Mouse (Mus musculus) bone marrow macrophage, adult 2 months (primary cell): ENCODE results near the gene Ric1. TPM values are rescaled to one million over a fixed set of nuclear protein-coding genes. Genes with fewer than 3 reads are reported as not detected.

Experiments
- H3K27ac ChIP-seq: 2 replicates; pipeline ENCODE4 v1.5.1; 2012; ENCODE audit warnings: low read depth, low read length; ENCODE audit not compliant: insufficient read depth
- H3K4me1 ChIP-seq: 2 replicates; pipeline ENCODE4 v1.6.1; 2012; ENCODE audit warnings: low read length; ENCODE audit not compliant: control insufficient read depth, insufficient read depth
- H3K4me3 ChIP-seq: 2 replicates; pipeline ENCODE4 v1.5.1; 2012; ENCODE audit warnings: mild to moderate bottlenecking, low read length, moderate library complexity; ENCODE audit not compliant: insufficient read depth
- CTCF ChIP-seq: IDR thresholded peaks from 2 replicates; pipeline ENCODE4 v1.5.1; 2012; ENCODE audit warnings: low read depth, mild to moderate bottlenecking, low read length, moderate library complexity
- POLR2A ChIP-seq: IDR thresholded peaks from 2 replicates; pipeline ENCODE4 v1.6.1; 2012; ENCODE audit warnings: mild to moderate bottlenecking, low read depth, low read length, borderline replicate concordance
- polyA plus RNA-seq: library from polyadenylated mRNA; stranded (reverse); fragments of >200 nt; gene quantifications from 2 replicates; pipeline ENCODE4 v1.2.4, GENCODE M21; 2012; ENCODE audit not compliant: missing spikeins, insufficient read depth, insufficient read length

Gene Ric1
- polyA plus RNA-seq, 1 experiment = 23.1 TPM

DNA sequence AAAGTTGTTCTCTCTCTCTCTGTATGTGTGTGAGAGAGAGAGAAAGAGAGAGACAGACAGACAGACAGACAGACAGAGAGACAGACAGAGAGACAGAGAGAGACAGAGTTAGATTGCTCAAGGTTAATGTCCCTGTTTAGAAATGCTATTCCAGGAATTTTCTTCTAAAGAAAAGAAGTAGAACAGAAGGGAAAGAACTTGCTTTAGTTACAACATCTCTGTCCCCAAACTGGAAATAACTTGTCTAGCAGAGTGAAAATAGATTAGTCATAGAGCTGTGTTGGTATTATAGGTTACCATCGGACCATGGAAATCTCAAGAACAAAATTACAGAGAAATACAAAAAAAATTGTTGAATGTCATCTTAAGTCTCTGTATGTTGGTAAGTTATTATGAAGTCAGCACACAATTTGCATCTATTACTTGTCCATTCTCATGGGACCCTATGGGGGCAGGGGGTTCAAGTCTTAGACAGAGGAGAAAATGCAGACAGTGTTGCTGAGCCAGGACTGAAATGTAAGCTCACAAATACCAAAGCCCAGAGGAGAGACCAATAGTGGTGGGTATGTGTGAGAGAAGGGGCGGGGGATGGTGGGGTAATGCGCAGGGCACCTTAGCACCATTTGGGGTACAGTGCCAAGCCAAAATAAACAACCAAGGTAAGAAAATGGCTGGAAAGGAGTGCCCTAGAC is 36.7 kb upstream of the Ric1 start:
- no peak overlapping the region for H3K4me3 ChIP-seq
- no peak for TF ChIP-seq POLR2A
- no peak for TF ChIP-seq CTCF
- H3K4me1 ChIP-seq = peaks cover 67% of the 10 kb centered on the region
- H3K27ac ChIP-seq = peak overlapping the region; percentile 99

DNA sequence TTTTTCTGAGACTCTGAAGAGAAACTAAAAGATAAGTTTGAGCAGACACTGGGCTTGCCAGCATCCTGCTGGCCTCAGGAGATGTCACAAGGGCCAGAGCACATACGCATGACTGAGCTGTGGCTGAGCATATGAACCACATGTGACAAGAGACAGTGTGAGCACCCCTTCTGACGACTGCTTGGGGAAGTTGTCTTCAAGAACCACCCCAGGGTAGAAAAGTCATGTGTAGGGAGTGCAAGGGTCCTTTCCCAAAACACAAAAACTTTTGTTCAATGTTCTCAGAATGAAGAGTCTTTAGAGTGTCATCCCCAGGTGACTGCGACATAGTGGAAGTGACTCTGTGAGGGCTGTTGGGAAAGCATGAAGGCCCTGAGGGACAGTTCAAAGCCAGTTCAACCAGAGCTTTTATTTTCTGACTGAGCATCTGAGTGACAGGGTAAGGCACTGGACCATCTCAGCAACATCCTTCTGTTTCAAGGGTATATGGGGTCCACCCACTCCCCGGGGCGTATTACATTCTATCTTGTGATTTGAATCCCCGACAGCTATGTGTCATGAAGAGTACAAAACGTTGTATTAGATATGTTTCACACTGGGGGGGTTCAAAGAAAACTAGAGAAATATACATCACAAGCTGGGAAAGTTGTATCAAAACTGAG is 35.4 kb upstream of the Ric1 start:
- H3K4me3 ChIP-seq = no peak overlapping the region
- TF ChIP-seq CTCF = no peak
- TF ChIP-seq POLR2A = no peak
- H3K27ac ChIP-seq = peak overlapping the region; percentile 99
- H3K4me1 ChIP-seq = peaks cover 58% of the 10 kb centered on the region

DNA sequence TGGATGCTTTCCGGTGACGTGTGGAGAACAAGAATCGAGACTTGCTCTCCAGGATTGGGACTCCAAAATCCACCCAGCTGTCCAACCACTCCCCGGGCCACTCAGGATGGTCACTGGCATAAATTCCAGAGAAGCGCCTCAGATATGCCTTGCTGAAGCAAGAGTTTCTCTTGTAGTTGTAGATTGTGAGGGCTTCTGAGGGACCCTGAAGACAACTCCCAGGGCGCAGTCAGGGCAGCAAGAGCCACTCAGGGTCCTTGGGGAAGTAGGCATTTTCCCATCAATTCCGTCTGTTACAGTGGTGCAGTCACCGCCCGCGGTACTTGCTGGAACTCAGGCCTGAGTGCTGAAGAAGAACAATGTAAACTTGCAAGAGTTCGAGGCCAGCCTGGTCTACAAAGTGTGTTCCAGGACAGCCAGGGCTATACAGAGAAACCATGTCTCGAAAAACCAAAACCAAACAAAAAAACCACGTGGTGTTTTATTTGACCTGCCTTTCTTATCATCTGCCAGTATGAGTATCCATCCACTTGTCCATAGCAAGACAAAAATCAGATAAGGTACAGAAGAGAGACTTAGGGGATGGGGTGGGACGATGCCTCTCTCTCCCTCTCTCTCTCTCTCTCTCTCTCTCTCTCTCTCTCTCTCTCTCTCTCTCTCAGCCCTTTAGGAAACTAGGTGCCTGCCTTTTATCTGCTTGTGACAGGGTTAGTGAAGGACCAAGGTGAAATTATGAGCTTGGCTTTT is 34.6 kb upstream of the Ric1 start:
- peak overlapping the region; percentile 99 for H3K27ac ChIP-seq
- TF ChIP-seq CTCF = no peak
- no peak for TF ChIP-seq POLR2A
- peaks cover 54% of the 10 kb centered on the region for H3K4me1 ChIP-seq
- H3K4me3 ChIP-seq = no peak overlapping the region

DNA sequence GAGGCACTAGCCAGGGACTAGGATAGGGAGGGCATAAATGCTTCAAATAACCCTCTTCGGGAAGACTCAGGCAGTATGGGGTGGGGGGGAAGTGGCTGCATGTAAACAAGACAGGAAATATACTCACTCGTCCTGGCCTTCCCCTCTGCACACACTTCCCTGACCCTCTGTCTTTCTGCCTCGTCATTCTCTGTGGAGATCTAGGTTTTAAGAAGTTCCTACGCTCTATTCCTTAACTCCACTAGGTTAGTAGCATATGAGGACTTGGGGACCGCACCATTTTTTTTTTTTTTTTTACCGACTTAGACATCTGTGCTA is 34.0 kb upstream of the Ric1 start:
- H3K4me3 ChIP-seq = peak overlapping the region; percentile 34
- TF ChIP-seq POLR2A = no peak
- TF ChIP-seq CTCF = no peak
- peaks cover 50% of the 10 kb centered on the region for H3K4me1 ChIP-seq
- H3K27ac ChIP-seq = peak overlapping the region; percentile 99

DNA sequence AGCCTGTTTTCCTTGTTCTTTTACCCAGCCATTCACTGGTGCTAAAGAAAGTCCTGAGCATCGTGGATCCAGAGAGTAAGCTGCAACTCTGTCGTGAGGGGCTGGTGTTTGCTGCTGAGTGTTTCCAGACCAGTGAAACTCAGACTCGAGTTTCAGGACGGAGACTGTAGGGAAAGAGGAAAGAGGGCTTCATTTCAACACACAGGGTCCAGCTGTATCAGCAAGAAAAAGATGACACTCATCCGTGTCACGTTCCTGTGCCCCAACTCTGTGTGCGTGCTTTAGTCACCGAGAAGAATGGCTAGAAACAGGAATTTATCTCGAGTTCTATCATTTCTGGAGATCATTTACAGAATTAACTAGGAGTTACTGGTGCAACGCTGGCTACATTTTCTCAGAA is 33.7 kb upstream of the Ric1 start:
- peaks cover 52% of the 10 kb centered on the region for H3K4me1 ChIP-seq
- H3K27ac ChIP-seq = peak overlapping the region; percentile 99
- peak overlapping the region; percentile 34 for H3K4me3 ChIP-seq
- no peak for TF ChIP-seq CTCF
- TF ChIP-seq POLR2A = no peak

DNA sequence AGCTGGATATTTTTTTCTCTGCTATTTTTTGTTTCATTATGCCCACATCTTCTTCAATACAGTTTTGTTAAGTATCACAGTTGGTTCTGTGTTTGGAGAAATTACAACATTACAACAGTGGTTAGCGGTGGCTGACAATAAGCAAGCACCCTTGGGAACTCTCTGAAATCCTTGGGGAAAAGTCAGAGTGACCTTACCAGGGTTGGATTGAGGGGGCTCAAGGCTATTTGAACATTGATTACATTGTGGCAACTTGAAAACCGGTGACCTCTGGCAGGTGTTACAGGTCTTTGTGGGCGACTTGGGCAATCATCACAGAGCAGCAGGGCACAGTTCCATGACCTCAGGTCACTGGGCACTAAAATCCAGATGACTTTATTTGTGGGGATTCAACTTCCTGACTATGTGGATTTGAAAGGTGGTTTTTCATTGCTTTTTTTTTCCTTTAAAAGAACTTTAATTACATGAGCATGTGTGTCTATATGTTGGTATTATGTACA is 32.2 kb upstream of the Ric1 start:
- no peak for TF ChIP-seq CTCF
- TF ChIP-seq POLR2A = no peak
- H3K27ac ChIP-seq = peak overlapping the region; percentile 56
- no peak overlapping the region for H3K4me3 ChIP-seq
- H3K4me1 ChIP-seq = peaks cover 54% of the 10 kb centered on the region

DNA sequence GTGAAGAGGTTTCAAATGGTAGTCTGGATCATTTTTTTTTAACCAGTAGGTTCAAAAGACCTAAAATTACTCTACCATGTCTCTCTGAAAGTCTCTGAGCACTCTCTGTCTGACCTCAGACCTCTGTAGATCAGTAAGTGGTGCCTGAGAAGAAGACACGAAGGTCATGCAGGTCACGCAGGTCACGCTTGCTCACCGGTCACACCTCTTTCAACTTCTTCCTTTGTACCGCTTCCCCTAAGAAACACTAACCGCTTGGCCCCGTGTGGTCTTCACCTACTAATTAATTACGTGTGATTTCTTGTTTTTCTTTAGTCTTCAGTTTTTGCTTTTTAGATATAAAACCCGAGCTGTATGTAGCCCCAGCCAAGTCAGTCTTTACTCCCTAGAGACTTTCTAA is 30.6 kb upstream of the Ric1 start:
- Histone ChIP-seq H3K4me3 (no peak overlapping the region), H3K27ac (no peak overlapping the region), H3K4me1 (peaks cover 55% of the 10 kb centered on the region)
- TF ChIP-seq POLR2A = no peak
- TF ChIP-seq CTCF = no peak

DNA sequence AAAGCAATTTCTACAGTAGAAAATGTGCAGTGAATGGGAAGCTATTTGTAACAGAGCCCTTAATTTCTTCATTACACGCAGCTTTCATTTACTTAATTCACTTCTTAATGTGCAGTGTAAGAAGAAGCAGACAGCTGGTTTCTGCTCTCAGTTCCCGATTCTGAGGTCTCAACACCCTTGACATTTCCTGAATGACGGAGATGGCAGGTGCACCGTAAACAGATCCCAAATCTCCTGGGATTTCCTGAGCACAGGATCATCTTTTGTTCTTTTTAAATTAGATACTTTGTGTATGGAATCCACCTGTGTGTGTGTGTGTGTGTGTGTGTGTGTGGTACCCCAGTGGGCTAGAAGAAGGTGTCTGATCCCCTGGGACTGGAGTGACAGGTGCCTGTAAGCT is 27.6 kb upstream of the Ric1 start:
- H3K27ac ChIP-seq = no peak overlapping the region

DNA sequence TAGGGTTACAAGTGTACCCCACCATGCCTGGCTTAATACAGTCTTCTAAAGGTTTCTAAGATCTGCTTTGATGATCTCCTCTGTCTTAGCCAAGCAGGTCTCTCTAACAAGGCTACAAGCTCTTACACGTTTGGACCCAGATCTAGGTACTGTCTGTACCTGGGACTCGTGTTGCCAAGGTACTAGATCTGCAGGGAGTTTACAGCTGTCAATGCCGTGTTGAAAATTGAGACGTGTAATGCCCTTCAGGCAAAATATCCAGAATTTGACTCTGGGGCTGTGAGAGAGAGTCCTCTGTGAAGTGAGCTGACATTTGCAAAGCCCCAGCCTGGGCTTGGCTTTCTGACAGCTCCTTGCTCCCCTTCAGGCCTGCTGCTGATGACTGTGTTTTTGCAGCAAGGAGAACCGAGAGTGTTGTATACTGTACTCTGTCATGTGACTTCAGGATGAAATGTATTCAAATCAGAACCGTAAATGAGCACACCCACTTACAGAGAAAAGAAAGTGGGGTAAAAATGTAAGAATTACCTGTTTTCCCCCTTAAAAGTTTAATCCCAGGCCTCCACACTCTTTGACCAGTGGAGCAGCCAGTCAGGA is 26.0 kb upstream of the Ric1 start:
- Histone ChIP-seq H3K27ac (peak overlapping the region; percentile 78), H3K4me3 (no peak overlapping the region), H3K4me1 (peaks cover 62% of the 10 kb centered on the region)
- TF ChIP-seq POLR2A = no peak
- no peak for TF ChIP-seq CTCF

More for the DNA sequence above, 27.6 kb upstream of the Ric1 start:
- Histone ChIP-seq H3K4me1 (peaks cover 57% of the 10 kb centered on the region), H3K4me3 (no peak overlapping the region)
- TF ChIP-seq POLR2A = no peak
- TF ChIP-seq CTCF = no peak
